Mouse (Mus musculus) cortical plate, adult 2 months (tissue): ENCODE data around the gene Fam78a. TPM values are rescaled to one million over a fixed set of nuclear protein-coding genes. Genes with fewer than 3 reads are reported as not detected.

Experiments used
- H3K27ac ChIP-seq: fragments of 200-500 bp; 2 replicates; pipeline ENCODE4 v1.5.1; 2012; ENCODE audit warnings: low read length, control low read depth, inconsistent platforms; ENCODE audit not compliant: insufficient read depth
- H3K4me1 ChIP-seq: fragments of 200-500 bp; 2 replicates; pipeline ENCODE4 v1.6.1; 2011; ENCODE audit warnings: low read length; ENCODE audit not compliant: control insufficient read depth, insufficient read depth
- H3K4me3 ChIP-seq: fragments of 200-500 bp; 2 replicates; pipeline ENCODE4 v1.5.1; 2011; ENCODE audit warnings: mild to moderate bottlenecking, low read length, control low read depth; ENCODE audit not compliant: insufficient read depth
- CTCF ChIP-seq: fragments of 200-500 bp; IDR thresholded peaks from 2 replicates; pipeline ENCODE4 v1.5.1; 2011; ENCODE audit warnings: mild to moderate bottlenecking, control low read depth, low read length; ENCODE audit not compliant: insufficient read depth; ENCODE audit errors: extremely low read depth
- POLR2A ChIP-seq: fragments of 200-500 bp; IDR thresholded peaks from 2 replicates; pipeline ENCODE4 v1.6.1; 2011; ENCODE audit warnings: mild to moderate bottlenecking, low read length, control low read depth; ENCODE audit not compliant: insufficient read depth; ENCODE audit errors: extremely low read depth
- polyA plus RNA-seq: library from polyadenylated mRNA; depleted of rRNA; stranded (reverse); fragments of >200 nt; gene quantifications from 2 replicates; pipeline ENCODE4 v1.2.3, GENCODE M21; 2012

Gene Fam78a
- polyA plus RNA-seq, 1 experiment: 3.2 TPM

- Histone ChIP-seq H3K27ac (no peak overlapping the region), H3K4me1 (peaks cover 5% of the 10 kb centered on the region), H3K4me3 (no peak overlapping the region)
- TF ChIP-seq POLR2A (no peak), CTCF (no peak)
Observed at GRCm38 (mm10) chr2:32079191-32079725, 5.4 kb downstream of the Fam78a start.

GRCm38 (mm10) chr2:32078522-32078921 lies 6.1 kb downstream of the Fam78a start:
- Histone ChIP-seq H3K4me1 (peaks cover 5% of the 10 kb centered on the region), H3K27ac (no peak overlapping the region), H3K4me3 (no peak overlapping the region)
- TF ChIP-seq POLR2A: no peak
- TF ChIP-seq CTCF: no peak

- Histone ChIP-seq H3K4me1 (peaks cover 5% of the 10 kb centered on the region), H3K4me3 (no peak overlapping the region), H3K27ac (no peak overlapping the region)
- TF ChIP-seq CTCF (no peak), POLR2A (no peak)
Observed at GRCm38 (mm10) chr2:32077744-32078143, 6.9 kb downstream of the Fam78a start.

- Histone ChIP-seq H3K27ac (no peak overlapping the region), H3K4me3 (no peak overlapping the region), H3K4me1 (peaks cover 4% of the 10 kb centered on the region)
- no peak for TF ChIP-seq CTCF
- no peak for TF ChIP-seq POLR2A
Observed at GRCm38 (mm10) chr2:32075368-32075767, 9.3 kb downstream of the Fam78a start.

GRCm38 (mm10) chr2:32074404-32074803 lies 10.3 kb downstream of the Fam78a start:
- no peak overlapping the region for H3K4me3 ChIP-seq
- TF ChIP-seq POLR2A (no peak), CTCF (no peak)
- H3K4me1 ChIP-seq: peaks cover 4% of the 10 kb centered on the region; the same call in 1 of the 2 replicates
- no peak overlapping the region for H3K27ac ChIP-seq

- TF ChIP-seq CTCF (no peak), POLR2A (no peak)
- Histone ChIP-seq H3K27ac (no peak overlapping the region), H3K4me1 (no peaks in the 10 kb centered on the region), H3K4me3 (no peak overlapping the region)
Observed at GRCm38 (mm10) chr2:32070747-32071146, 13.9 kb downstream of the Fam78a start.

- TF ChIP-seq CTCF (no peak), POLR2A (no peak)
- Histone ChIP-seq H3K4me3 (no peak overlapping the region), H3K27ac (no peak overlapping the region), H3K4me1 (no peaks in the 10 kb centered on the region)
Observed at GRCm38 (mm10) chr2:32068811-32069607, 15.6 kb downstream of the Fam78a start.

- Histone ChIP-seq H3K4me3 (no peak overlapping the region), H3K27ac (no peak overlapping the region)
- TF ChIP-seq CTCF (0 out of 2 replicates have a peak, but pooled peaks have one; percentile 3), POLR2A (no peak)
Observed at GRCm38 (mm10) chr2:32066005-32066404, 18.7 kb downstream of the Fam78a start.

GRCm38 (mm10) chr2:32065371-32065791 lies 19.3 kb downstream of the Fam78a start:
- no peak for TF ChIP-seq POLR2A
- no peak for TF ChIP-seq CTCF
- no peak overlapping the region for H3K27ac ChIP-seq
- no peaks in the 10 kb centered on the region for H3K4me1 ChIP-seq

More at GRCm38 (mm10) chr2:32066005-32066404, 18.7 kb downstream of the Fam78a start:
- no peaks in the 10 kb centered on the region for H3K4me1 ChIP-seq

GRCm38 (mm10) chr2:32064913-32065312 lies 19.7 kb downstream of the Fam78a start:
- H3K27ac ChIP-seq: no peak overlapping the region
- no peak overlapping the region for H3K4me3 ChIP-seq
- TF ChIP-seq CTCF (no peak), POLR2A (no peak)
- H3K4me1 ChIP-seq: no peaks in the 10 kb centered on the region

More at GRCm38 (mm10) chr2:32065371-32065791, 19.3 kb downstream of the Fam78a start:
- H3K4me3 ChIP-seq: no peak overlapping the region
